Mouse (Mus musculus) heart, adult 11 months (tissue): Measurements from ENCODE around the gene Epha7.

ENCODE experiments used
- DNase-seq: peaks from one replicate; pipeline ENCODE4 v3.0.0; 2022

The Epha7 gene

GRCm38 (mm10) chr4:28901496-28901895 lies 88.6 kb downstream of the Epha7 start:
- no peak for DNase-seq

DNA sequence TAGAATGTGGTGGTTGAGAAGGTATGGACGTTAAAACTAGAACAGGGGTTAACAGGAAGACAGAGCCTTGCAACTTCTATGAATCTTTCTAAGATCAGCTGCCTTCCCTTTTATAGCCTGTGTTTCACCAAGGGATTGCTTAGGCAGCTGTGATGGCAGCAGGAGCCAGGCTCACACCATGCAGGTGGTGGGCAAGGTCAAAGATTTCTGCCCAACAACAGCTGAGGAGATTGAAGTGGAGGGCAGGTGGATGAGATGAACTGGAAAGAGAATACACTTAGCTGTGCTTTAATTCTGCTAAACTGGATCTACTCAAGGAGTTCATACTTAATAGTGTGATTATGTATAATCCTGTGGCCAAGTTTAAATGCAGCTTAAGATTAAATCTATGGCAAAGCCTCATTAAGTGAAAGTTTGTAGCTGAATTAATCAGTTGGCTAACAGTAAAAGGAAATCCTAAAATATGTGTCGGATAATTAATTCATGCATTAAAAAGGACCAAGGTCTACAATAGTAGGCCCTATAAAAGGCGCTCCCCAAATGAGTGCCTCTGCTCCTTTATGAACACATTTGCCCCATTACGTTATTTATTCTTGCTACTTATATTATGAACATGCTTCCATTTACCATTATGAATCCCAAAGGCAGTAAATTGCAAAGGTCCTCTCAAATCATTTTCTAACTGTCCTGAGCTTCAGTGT lies 89.2 kb downstream of the Epha7 start:
- no peak for DNase-seq

DNA sequence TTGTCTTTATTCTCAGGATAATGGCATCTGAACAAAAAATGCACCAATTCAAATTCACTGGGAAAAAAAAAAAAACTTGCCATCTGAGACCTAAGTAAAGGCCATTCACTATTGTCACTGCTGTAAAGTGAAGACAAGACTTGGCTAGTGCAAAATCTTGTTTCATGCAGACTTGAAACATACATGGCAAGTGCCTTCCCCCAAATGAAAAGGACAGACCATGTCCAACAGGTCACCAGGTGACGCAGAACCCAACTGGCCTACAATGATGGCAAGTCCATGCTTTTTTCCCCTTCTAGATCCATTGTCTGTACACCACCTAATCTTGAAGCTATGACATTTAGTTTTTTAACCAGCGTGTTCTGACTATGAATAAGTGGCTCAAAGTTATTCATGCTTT lies 94.1 kb downstream of the Epha7 start:
- no peak for DNase-seq

DNA sequence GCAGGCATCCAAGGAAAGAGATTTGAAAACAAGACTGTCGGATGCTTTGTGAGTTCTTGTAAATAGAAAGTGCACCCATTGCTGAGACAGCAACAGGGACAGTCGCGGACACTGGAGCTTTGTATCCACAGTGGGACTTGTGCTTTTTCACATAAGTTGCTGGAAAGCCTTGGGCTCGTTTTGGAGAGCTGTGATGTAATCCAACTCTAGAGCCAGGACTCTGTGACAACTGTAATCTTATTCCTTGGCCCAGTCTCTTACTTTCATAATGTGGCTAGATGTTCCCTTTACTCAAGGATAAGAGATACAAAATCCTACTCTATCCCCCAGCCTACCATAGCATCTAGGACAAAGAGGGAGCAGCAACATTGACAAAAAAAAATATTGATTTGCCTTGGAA lies 97.2 kb downstream of the Epha7 start:
- DNase-seq, result no peak

GRCm38 (mm10) chr4:28912028-28912427 lies 99.1 kb downstream of the Epha7 start:
- no peak for DNase-seq

DNA sequence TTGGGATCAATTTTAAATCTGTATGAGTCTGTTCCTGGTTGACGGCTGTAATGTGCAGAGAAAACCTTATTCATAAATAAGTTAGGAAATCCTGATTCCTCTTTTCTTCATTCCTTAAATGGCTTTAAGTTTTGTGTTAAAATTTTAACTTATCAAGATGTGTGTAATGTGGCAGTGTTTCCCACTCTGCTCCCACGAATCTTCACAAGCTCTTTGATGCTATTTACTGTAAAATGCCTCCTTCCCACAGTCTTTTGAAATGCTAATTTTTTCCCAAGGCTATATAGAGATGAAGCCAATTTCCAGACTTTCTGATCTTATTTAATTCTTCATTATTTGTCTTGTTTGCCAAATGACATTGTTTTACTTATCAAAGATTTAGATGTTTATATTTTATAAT lies 100.7 kb downstream of the Epha7 start:
- no peak for DNase-seq

DNA sequence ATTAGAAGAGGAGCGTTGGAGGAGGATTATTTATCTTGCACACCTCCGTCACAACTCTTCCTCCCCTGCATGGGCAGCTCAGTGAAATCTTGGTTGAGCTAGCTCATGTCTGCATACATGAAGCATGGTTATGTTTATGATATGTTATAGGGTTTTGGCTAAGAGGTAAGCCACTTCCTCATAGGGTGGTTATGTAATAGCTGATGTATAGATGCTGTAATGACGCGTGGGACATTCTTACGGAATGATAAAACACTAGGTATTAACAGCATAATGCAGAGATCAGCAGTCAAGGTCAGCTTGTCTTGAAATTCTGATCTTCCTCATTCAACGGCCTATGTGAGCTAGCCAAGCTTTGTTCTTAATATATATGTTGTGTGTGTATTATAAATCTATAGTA lies 107.7 kb downstream of the Epha7 start:
- no peak for DNase-seq

DNA sequence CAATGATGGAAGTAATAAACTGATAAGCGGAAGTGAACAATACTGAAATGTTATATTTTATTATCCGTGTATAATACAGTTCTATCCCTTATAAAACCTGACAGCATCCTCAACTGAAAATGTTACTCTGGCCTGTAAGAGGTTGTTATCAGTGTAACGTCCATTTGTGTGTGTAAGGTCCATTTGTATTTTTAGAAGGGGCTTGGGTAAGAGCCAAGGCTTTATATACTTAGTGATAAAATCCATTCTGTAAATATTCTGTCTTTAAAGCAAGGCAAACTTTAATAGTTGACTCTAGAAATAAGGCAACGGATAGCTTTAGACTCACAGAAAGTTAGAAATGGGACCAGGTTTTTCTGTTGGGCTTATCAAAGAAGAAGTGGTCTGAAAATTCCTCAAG lies 113.1 kb downstream of the Epha7 start:
- DNase-seq, result no peak

DNA sequence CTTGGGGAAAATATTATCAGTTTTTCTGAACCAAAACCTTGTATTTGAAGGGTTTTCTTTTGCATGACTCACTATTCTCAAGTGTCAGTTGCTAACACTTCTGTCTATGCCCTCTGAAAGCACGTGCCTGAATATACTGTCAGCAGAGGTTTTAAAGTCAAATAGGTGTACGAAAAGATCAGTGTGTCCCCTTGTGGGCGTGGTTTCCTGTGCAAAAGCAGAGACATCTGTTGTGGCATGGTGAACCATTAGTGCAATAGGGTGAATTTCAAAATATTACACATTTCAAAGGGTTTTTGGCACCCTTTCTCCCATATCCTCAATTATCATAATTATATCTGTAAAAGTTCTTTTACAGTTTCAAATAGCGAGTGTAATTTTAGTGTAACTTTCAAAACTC lies 120.5 kb downstream of the Epha7 start:
- no peak for DNase-seq

- DNase-seq, result no peak
Observed at GRCm38 (mm10) chr4:28934802-28935201, 121.9 kb downstream of the Epha7 start.

GRCm38 (mm10) chr4:28935567-28935966 lies 122.6 kb downstream of the Epha7 start:
- peak; percentile 76 for DNase-seq

- DNase-seq, result no peak
Observed at GRCm38 (mm10) chr4:28940710-28941109, 127.8 kb downstream of the Epha7 start.

GRCm38 (mm10) chr4:28944237-28944636 lies 131.3 kb downstream of the Epha7 start:
- no peak for DNase-seq

GRCm38 (mm10) chr4:28960889-28961560 lies 148.1 kb downstream of the Epha7 start:
- DNase-seq, result no peak

DNA sequence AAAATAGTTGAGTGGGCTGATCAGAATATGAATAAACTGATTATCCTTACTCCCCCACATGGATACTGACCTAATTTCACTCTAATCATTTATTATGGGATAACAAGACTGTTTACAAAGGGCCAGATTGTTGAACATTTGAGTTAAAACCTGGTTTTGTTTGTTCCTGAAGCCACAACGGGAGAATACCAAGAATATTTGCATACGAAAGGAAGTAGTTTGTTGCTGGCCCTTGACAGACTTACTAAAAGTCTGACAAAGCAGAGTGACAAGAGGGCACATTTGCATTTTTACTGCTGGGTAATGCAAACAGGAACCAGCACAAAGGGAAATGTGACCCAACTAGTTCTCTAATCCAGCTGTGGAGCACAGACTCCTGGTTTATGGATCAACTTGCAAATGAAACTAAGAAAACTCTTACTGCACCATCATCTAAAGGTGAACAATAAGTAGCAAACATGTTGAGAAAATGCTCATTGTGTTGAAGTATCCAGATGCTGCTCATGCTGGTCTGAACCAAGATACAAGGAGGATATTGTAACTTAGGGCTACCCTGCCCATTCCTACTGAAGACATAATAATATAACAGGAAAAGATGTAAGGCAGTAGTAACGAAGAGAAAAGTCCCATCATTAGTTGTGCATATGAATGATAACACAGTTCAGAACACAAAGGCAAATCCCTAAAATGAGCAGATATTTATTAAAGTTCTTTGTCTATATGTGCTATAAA lies 154.8 kb downstream of the Epha7 start:
- DNase-seq, result no peak

- no peak for DNase-seq
Observed at GRCm38 (mm10) chr4:28998462-28999286, 185.7 kb downstream of the Epha7 start.

- no peak for DNase-seq
Observed at GRCm38 (mm10) chr4:28999287-28999595, 186.3 kb downstream of the Epha7 start.

DNA sequence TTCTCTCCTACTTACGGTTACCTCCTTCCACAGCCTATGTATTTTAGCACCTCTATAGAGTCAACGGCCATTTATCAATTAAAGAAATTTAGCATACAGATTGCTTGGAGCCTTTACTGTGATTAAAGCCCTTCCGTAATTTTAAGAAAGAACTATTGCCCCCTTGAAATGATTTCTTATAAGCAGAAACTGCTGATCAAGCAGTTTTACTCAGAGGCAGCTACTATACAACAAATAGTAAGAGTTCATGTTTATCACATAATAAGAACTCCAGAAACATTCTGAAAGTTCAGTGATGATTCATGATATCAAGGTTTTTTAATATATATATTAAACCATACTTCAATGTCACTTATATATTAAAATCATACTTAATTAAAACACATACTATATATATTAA lies 197.4 kb downstream of the Epha7 start:
- DNase-seq, result no peak
